Mouse (Mus musculus) cerebellum, adult 2 months (tissue): ENCODE measurements around the gene Ramp1. TPM values are rescaled to one million over a fixed set of nuclear protein-coding genes. Genes with fewer than 3 reads are reported as not detected.

Experiments
- DNase-seq, 2 experiments: peaks; one replicate each; pipeline ENCODE4 v3.0.0; 2021
- H3K27ac ChIP-seq: fragments of 200-500 bp; 2 replicates; pipeline ENCODE4 v1.5.1; 2012; ENCODE audit warnings: low read length, control low read depth, inconsistent platforms; ENCODE audit not compliant: insufficient read depth
- H3K27me3 ChIP-seq: fragments of 200-500 bp; 2 replicates; pipeline ENCODE4 v1.6.1; 2012; ENCODE audit warnings: inconsistent platforms, mild to moderate bottlenecking, low read length, moderate library complexity; ENCODE audit not compliant: control insufficient read depth, insufficient read depth
- H3K4me1 ChIP-seq: fragments of 200-500 bp; 2 replicates; pipeline ENCODE4 v1.6.1; 2011; ENCODE audit warnings: low read length; ENCODE audit not compliant: control insufficient read depth, insufficient read depth
- H3K4me3 ChIP-seq: fragments of 200-500 bp; replicated peaks from 2 replicates; pipeline ENCODE3; 2011; ENCODE audit warnings: mild to moderate bottlenecking, low read depth, low read length, control low read depth; ENCODE audit not compliant: insufficient read depth
- CTCF ChIP-seq: fragments of 200-500 bp; IDR thresholded peaks from 2 replicates; pipeline ENCODE4 v1.5.1; 2011; ENCODE audit warnings: low read depth, mild to moderate bottlenecking, control low read depth, low read length, moderate library complexity, borderline replicate concordance; ENCODE audit not compliant: insufficient read depth
- POLR2A ChIP-seq: fragments of 200-500 bp; IDR thresholded peaks from 2 replicates; pipeline ENCODE4 v1.6.1; 2011; ENCODE audit warnings: low read length, control low read depth, borderline replicate concordance; ENCODE audit not compliant: insufficient read depth
- WGBS: fragments of 180-500 bp; shearing (Covaris S2); methylation state at CpG from one replicate; pipeline ENCODE4 v1.1.7; 2018; 5-methylcytosine and 5-hydroxymethylcytosine counted together
- polyA plus RNA-seq: library from polyadenylated mRNA; depleted of rRNA; stranded (reverse); fragments of >200 nt; gene quantifications from 2 replicates; pipeline ENCODE4 v1.2.3, GENCODE M21; 2012

The Ramp1 gene
- polyA plus RNA-seq, 1 experiment, result 50.7 TPM

GRCm38 (mm10) chr1:91215264-91215663 is 35.6 kb downstream of the Ramp1 start:
- Histone ChIP-seq H3K4me1 (peaks cover 8% of the 10 kb centered on the region; the same call in 1 of the 2 replicates), H3K27ac (no peak overlapping the region), H3K4me3 (no peak overlapping the region), H3K27me3 (no peaks in the 10 kb centered on the region)
- no peak for TF ChIP-seq POLR2A
- TF ChIP-seq CTCF, result no peak
- no peak for DNase-seq
- WGBS, result 100% methylated on average over 1 of the region's 1 CpGs

- peak in 1 of 2 experiments; percentile 43 for DNase-seq
- Histone ChIP-seq H3K4me1 (peaks cover 4% of the 10 kb centered on the region; the same call in 1 of the 2 replicates), H3K4me3 (no peak overlapping the region), H3K27ac (no peak overlapping the region), H3K27me3 (no peaks in the 10 kb centered on the region)
- 0% methylated on average over 1 of the region's 1 CpGs for WGBS
- TF ChIP-seq CTCF (no peak), POLR2A (no peak)
These were observed 36.4 kb downstream of the Ramp1 start for GRCm38 (mm10) chr1:91215981-91216380.

GRCm38 (mm10) chr1:91216504-91217267 is 37.1 kb downstream of the Ramp1 start:
- TF ChIP-seq CTCF, result no peak
- no peak for TF ChIP-seq POLR2A
- 31% methylated on average over 10 of the region's 10 CpGs for WGBS
- no peak overlapping the region for H3K27ac ChIP-seq
- H3K27me3 ChIP-seq, result no peaks in the 10 kb centered on the region
- peaks cover 4% of the 10 kb centered on the region; the same call in 1 of the 2 replicates for H3K4me1 ChIP-seq
- H3K4me3 ChIP-seq, result no peak overlapping the region
- DNase-seq, result peak in 1 of 2 experiments; percentile 53

GRCm38 (mm10) chr1:91219641-91220321 is 40.2 kb downstream of the Ramp1 start:
- WGBS, result 91% methylated on average over 7 of the region's 7 CpGs
- no peak for TF ChIP-seq CTCF
- TF ChIP-seq POLR2A, result no peak

GRCm38 (mm10) chr1:91220322-91220672 is 40.7 kb downstream of the Ramp1 start:
- H3K27me3 ChIP-seq, result no peaks in the 10 kb centered on the region
- no peak for DNase-seq
- peaks cover 4% of the 10 kb centered on the region; the same call in 1 of the 2 replicates for H3K4me1 ChIP-seq
- 93% methylated on average over 3 of the region's 3 CpGs for WGBS
- no peak overlapping the region for H3K4me3 ChIP-seq
- no peak overlapping the region for H3K27ac ChIP-seq
- TF ChIP-seq CTCF, result no peak
- TF ChIP-seq POLR2A, result no peak

More at GRCm38 (mm10) chr1:91219641-91220321, 40.2 kb downstream of the Ramp1 start:
- H3K4me3 ChIP-seq, result no peak overlapping the region
- H3K4me1 ChIP-seq, result peaks cover 4% of the 10 kb centered on the region; the same call in 1 of the 2 replicates
- H3K27ac ChIP-seq, result no peak overlapping the region
- no peak for DNase-seq
- no peaks in the 10 kb centered on the region for H3K27me3 ChIP-seq

GRCm38 (mm10) chr1:91226562-91226961 is 46.9 kb downstream of the Ramp1 start:
- H3K4me3 ChIP-seq, result no peak overlapping the region
- H3K27me3 ChIP-seq, result no peaks in the 10 kb centered on the region
- no peaks in the 10 kb centered on the region for H3K4me1 ChIP-seq
- no peak overlapping the region for H3K27ac ChIP-seq
- WGBS, result 53% methylated on average over 4 of the region's 4 CpGs
- TF ChIP-seq CTCF (no peak), POLR2A (no peak)
- no peak for DNase-seq

- DNase-seq, result no peak
- WGBS, result 68% methylated on average over 15 of the region's 15 CpGs
- no peaks in the 10 kb centered on the region for H3K27me3 ChIP-seq
- no peak for TF ChIP-seq CTCF
- no peak for TF ChIP-seq POLR2A
- H3K4me3 ChIP-seq, result no peak overlapping the region
- no peak overlapping the region for H3K27ac ChIP-seq
- no peaks in the 10 kb centered on the region for H3K4me1 ChIP-seq
These were observed 47.9 kb downstream of the Ramp1 start for GRCm38 (mm10) chr1:91227381-91228054.
